Mouse (Mus musculus) ES-E14 (cell line): ENCODE results near the gene Gdpgp1. TPM values are rescaled to one million over a fixed set of nuclear protein-coding genes. Genes with fewer than 3 reads are reported as not detected.
A peak's percentile ranks its signal among the peaks of the same experiment; 100 is the strongest.

Source experiments
- DNase-seq: peaks from one replicate; pipeline ENCODE4 v3.0.0-alpha.2; 2013; ENCODE audit warnings: low read depth, low spot score
- H3K27ac ChIP-seq: 2 replicates; pipeline ENCODE4 v1.5.1; 2012; ENCODE audit warnings: low read depth, mild to moderate bottlenecking, low read length, moderate library complexity, mixed read lengths; ENCODE audit not compliant: poor library complexity, insufficient read depth, severe bottlenecking
- H3K36me3 ChIP-seq: 2 replicates; pipeline ENCODE4 v1.6.1; 2012; ENCODE audit warnings: mild to moderate bottlenecking, low read length, moderate library complexity, mixed read lengths; ENCODE audit not compliant: control insufficient read depth, poor library complexity, insufficient read depth, severe bottlenecking
- H3K4me1 ChIP-seq, 2 experiments: fragments of 150-350 bp in 1 of 2; sonication (generic) in 1 of 2; 2 replicates each; pipeline ENCODE4 v1.6.1; 2012; ENCODE audit warnings: low read length in 2 of 2, mild to moderate bottlenecking in 1 of 2, mixed read lengths in 1 of 2; ENCODE audit not compliant: control insufficient read depth in 2 of 2, insufficient read depth in 2 of 2, poor library complexity in 1 of 2
- H3K4me3 ChIP-seq, 2 experiments: fragments of 150-350 bp in 1 of 2; sonication (generic) in 1 of 2; 2 replicates each; pipeline ENCODE4 v1.5.1; 2012; ENCODE audit warnings: low read length in 2 of 2, low read depth in 1 of 2, mild to moderate bottlenecking in 1 of 2, mixed read lengths in 1 of 2; ENCODE audit not compliant: insufficient read depth in 1 of 2, poor library complexity in 1 of 2, severe bottlenecking in 1 of 2
- H3K9ac ChIP-seq: 2 replicates; pipeline ENCODE4 v1.6.1; 2012; ENCODE audit warnings: low read depth, mild to moderate bottlenecking, low read length, mixed read lengths; ENCODE audit not compliant: poor library complexity, insufficient read depth, severe bottlenecking
- H3K9me3 ChIP-seq: fragments of 150-350 bp; sonication (generic); 2 replicates; pipeline ENCODE4 v1.6.1; 2012; ENCODE audit warnings: low read depth, mild to moderate bottlenecking, low read length; ENCODE audit not compliant: control insufficient read depth, insufficient read depth
- CHD2 ChIP-seq: IDR thresholded peaks from 2 replicates; pipeline ENCODE4 v1.6.1; 2014; ENCODE audit warnings: mild to moderate bottlenecking, low read depth, low read length, inconsistent platforms
- HCFC1 ChIP-seq: IDR thresholded peaks from 2 replicates; pipeline ENCODE4 v1.6.1; 2012; ENCODE audit warnings: low read length, inconsistent platforms, borderline replicate concordance; ENCODE audit not compliant: insufficient read depth
- MAFK ChIP-seq: IDR thresholded peaks from 2 replicates; pipeline ENCODE4 v1.6.1; 2014; ENCODE audit warnings: mild to moderate bottlenecking, low read depth, low read length, inconsistent platforms; ENCODE audit not compliant: insufficient read depth
- ZC3H11A ChIP-seq: IDR thresholded peaks from 2 replicates; pipeline ENCODE4 v1.6.1; 2012; ENCODE audit warnings: low read depth, mild to moderate bottlenecking, inconsistent platforms, low read length, borderline replicate concordance
- ZNF384 ChIP-seq: IDR thresholded peaks from 2 replicates; pipeline ENCODE4 v1.6.1; 2012; ENCODE audit warnings: low read depth, low read length, inconsistent platforms
- in situ Hi-C, 2 experiments: fragments of 600-800 bp; cut with MboI; formaldehyde crosslinking; loops; one replicate each; pipeline ENCODE4 v1.15.1; 2025; ENCODE audit warnings: low sequenced_read_pairs in 2 of 2, inconsistent platforms in 1 of 2; ENCODE audit not compliant: unreplicated experiment in 2 of 2
- total RNA-seq: library from RNA; depleted of rRNA; stranded (reverse); fragments of 300-350 nt; gene quantifications from 2 replicates; pipeline ENCODE4 v1.2.3, GENCODE M21; 2012

The Gdpgp1 gene
- total RNA-seq, 1 experiment: 4.4 TPM

GRCm38 (mm10) chr7:80189147-80189933 is 43.3 kb upstream of the Gdpgp1 start:
- H3K9me3 ChIP-seq: no peaks in the 10 kb centered on the region
- H3K27ac ChIP-seq: peak overlapping the region; percentile 99
- TF ChIP-seq MAFK (no peak), HCFC1 (no peak)
- in situ Hi-C loops: no loop called here
- H3K4me3 ChIP-seq: peak overlapping the region; percentile 27 to 39
- peaks cover 20 to 36% of the 10 kb centered on the region in 2 experiments for H3K4me1 ChIP-seq
- H3K36me3 ChIP-seq: no peaks in the 10 kb centered on the region
- peak overlapping the region; percentile 65 for H3K9ac ChIP-seq
- no peak for DNase-seq

DNA sequence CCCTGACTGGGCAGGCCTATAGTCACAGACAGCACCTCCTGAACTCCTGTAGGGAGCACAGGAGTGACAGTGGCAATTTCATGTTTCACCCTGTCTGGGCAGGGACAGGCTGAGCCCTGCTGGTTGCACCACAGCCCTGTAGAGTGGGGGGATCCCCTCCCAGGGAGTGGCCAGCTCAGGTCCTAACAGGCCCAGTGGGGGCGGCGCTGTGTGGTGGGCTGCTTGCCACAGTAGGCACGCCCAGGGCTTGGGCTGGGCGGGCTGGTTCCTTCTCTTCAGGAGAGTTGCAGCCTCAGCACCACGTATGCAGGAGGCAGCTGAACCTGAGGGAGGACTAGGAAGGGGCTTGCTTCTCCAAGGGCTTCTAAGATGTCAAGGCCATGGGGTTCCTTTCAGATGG is 41.2 kb upstream of the Gdpgp1 start:
- Histone ChIP-seq H3K9ac (no peak overlapping the region; the same call in 1 of the 2 replicates), H3K9me3 (no peaks in the 10 kb centered on the region), H3K36me3 (no peaks in the 10 kb centered on the region), H3K4me1 (peaks cover 17 to 30% of the 10 kb centered on the region in 2 experiments), H3K27ac (peak overlapping the region; percentile 71), H3K4me3 (no peak overlapping the region; a peak in 1 of 4 replicates)
- in situ Hi-C loops: no loop called here
- TF ChIP-seq ZNF384: no peak
- TF ChIP-seq MAFK: no peak
- no peak for DNase-seq

- peak; percentile 86 for DNase-seq
- in situ Hi-C loops: no loop called here
Observed at GRCm38 (mm10) chr7:80192226-80193061, 40.2 kb upstream of the Gdpgp1 start.

DNA sequence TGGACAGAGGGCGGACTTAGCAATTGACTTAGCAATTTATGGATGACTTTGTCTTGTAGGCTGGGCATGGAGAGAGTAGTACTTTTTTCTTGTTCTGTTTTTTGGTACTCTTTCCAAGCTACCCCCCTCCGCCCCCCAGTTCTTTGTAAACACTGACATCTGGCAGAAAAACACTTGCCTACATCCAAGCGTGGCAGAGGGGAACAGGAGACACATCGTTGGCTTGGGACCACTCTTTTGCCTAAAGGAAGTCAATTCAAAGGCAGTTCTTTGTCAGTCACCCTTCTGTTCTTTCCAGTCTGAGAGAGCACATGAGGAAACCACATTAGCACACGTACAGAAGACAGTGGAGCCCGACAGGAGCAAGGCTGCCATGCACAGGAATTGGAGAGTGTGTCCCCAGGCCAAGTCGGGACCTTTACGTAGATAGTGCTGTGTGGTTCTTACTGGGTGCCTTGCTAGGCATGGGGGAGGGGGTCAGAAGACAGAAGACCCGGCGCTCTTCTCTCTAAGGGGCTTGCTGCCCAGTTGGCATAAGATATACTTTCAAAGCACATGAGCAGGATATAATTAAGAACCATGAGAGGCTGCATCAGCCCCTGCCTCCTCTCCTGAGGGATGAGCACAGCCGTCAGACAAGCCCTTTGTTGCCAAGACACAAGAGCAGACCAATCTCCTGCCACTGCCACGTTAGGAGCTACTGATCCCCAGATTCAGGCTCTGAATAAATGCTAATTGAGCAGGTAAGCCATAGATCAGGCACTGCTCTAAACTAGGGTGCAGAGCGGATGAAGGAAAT is 38.5 kb upstream of the Gdpgp1 start:
- no peak for DNase-seq
- Histone ChIP-seq H3K27ac (no peak overlapping the region), H3K4me3 (no peak overlapping the region), H3K4me1 (peaks cover 14 to 27% of the 10 kb centered on the region in 2 experiments; a peak in 3 of 4 replicates), H3K36me3 (no peaks in the 10 kb centered on the region), H3K9ac (no peak overlapping the region; the same call in 1 of the 2 replicates), H3K9me3 (no peaks in the 10 kb centered on the region)
- in situ Hi-C loops: no loop called here
- TF ChIP-seq ZNF384: no peak
- TF ChIP-seq MAFK: no peak
- TF ChIP-seq HCFC1: no peak
- no peak for TF ChIP-seq ZC3H11A
- TF ChIP-seq CHD2: no peak

More at GRCm38 (mm10) chr7:80192226-80193061, 40.2 kb upstream of the Gdpgp1 start:
- Histone ChIP-seq H3K4me3 (peak overlapping the region; percentile 69 to 71; a peak in 3 of 4 replicates), H3K36me3 (no peaks in the 10 kb centered on the region), H3K27ac (peak overlapping the region; percentile 79), H3K9me3 (no peaks in the 10 kb centered on the region), H3K4me1 (peaks cover 21 to 30% of the 10 kb centered on the region in 2 experiments), H3K9ac (peak overlapping the region; percentile 67)
- TF ChIP-seq ZNF384: no peak
- no peak for TF ChIP-seq ZC3H11A
- TF ChIP-seq CHD2: no peak
- TF ChIP-seq HCFC1: no peak
- TF ChIP-seq MAFK: no peak
